Comparison of ENCODE assay signal across 11 mouse cellular contexts in the genomic region with DNA sequence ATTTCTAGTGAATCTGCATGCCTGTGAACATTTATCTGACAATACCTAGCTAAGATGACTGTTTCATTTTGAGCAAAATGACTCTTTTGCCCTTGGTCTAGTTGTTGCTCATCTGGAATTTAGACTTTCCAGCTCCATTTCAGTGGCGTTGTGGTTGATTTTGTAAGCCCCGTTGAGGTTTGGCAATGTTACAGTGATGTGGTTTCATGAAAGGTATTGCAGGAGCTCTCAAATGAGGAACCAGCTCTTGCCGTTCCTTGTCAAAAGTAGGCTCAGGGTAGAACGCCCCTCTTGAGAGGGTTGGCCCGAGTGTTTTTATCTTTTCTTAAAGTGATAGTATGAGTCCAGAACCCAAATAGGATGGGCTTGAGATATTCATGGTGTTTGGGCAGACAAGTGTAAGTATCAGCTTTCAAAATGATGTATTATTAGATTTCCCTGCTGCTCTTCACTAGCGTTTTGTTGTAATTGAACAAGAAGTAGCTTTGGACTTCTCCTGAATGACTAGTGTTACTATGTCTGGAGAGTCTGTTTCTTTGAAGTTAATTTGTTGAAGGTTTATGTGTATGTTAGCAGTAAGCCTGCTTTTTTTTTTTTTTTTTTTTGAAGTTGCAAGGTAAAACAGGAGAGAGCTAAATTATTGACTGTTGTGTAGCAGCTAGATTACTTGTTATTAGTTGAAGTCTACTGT.
DNase-seq lines count a peak whose midpoint lies in the region; ATAC-seq and TF ChIP-seq lines count a peak whose summit lies in the region.
"Had no signal": no experiment of that assay in that cellular context is flagged by ENCODE, and none has a peak within 500 bp of the region (broad histone marks: within the 10 kb centered on the region; RNA-seq: fewer than 3 reads in every experiment).

No protein-coding gene starts in this region.

- DNase-seq in gastrocnemius, adult 2 months: no peak
- DNase-seq in gastrocnemius, postnatal 14 days: no peak
- peak; percentile 96 for DNase-seq in MEL-GATA-1-ER (ENCODE audit: extremely low read depth, low read depth)
- peak; percentile 86 for DNase-seq in liver, adult 2 months (ENCODE audit: extremely low read depth, low read depth, low spot score)
- DNase-seq in right cerebral cortex, adult 2 months (ENCODE audit: low spot score in 2 of 2): no peak
- DNase-seq in right cerebral cortex, postnatal 25 days: no peak
- DNase-seq in right cerebral cortex, postnatal 36 days (ENCODE audit: low spot score in 2 of 2): no peak

- 0 out of 2 replicates have a peak, but pooled peaks cover 2% of the 10 kb centered on the region for H3K4me1 ChIP-seq in liver, adult 2 months (ENCODE audit: control insufficient read depth, insufficient read depth, low read length)
- H3K4me1 ChIP-seq: hindbrain, embryonic 12.5 days; limb, embryonic 10.5 days; neural tube, embryonic 13.5 days had no signal

- 35% methylated on average over 6 of the region's 6 CpGs for WGBS in liver, adult 2 months

- H3K27me3 ChIP-seq in liver, adult 2 months (ENCODE audit: control insufficient read depth, insufficient read depth, low read length): no peaks in the 10 kb centered on the region
- H3K27me3 ChIP-seq: hindbrain, embryonic 12.5 days; neural tube, embryonic 13.5 days had no signal

- no peaks in the 10 kb centered on the region; the same call in 1 of the 2 replicates for H3K79me2 ChIP-seq in liver, adult 2 months (ENCODE audit: control insufficient read depth, insufficient read depth, low read length)

- no peak for TF ChIP-seq POLR2A in liver, adult 2 months (IDR thresholded peaks at IDR 0.05; ENCODE audit: extremely low read depth, insufficient read depth, low read length)

- no peak for TF ChIP-seq CTCF in gastrocnemius, adult 2 months (IDR thresholded peaks at IDR 0.05)
- TF ChIP-seq CTCF in liver, adult 2 months (IDR thresholded peaks at IDR 0.05; ENCODE audit: low read depth, low read length): no peak

- no peak overlapping the region for H3K9ac ChIP-seq in liver, adult 2 months (ENCODE audit: low read depth, low read length)
- H3K9ac ChIP-seq: hindbrain, embryonic 12.5 days; neural tube, embryonic 13.5 days had no signal

- H3K27ac ChIP-seq in gastrocnemius, adult 2 months: peak overlapping the region; percentile 46; the same call in 1 of the 2 replicates
- peak overlapping the region; percentile 39; the same call in 1 of the 2 replicates for H3K27ac ChIP-seq in liver, adult 2 months (replicated peaks; ENCODE audit: insufficient read depth, low read depth, low read length)
- H3K27ac ChIP-seq: hindbrain, embryonic 12.5 days; limb, embryonic 10.5 days; neural tube, embryonic 13.5 days had no signal

- intact Hi-C loops in gastrocnemius, adult 2 months (cut with DNase I): no loop called here
- intact Hi-C loops in gastrocnemius, postnatal 14 days (cut with DNase I; ENCODE audit: low total_unique reads): no loop called here

- H3K4me3 ChIP-seq in gastrocnemius, adult 2 months: peak overlapping the region; percentile 33
- H3K4me3 ChIP-seq in liver, adult 2 months (ENCODE audit: insufficient read depth, low read depth, low read length): no peak overlapping the region
- H3K4me3 ChIP-seq: hindbrain, embryonic 12.5 days; limb, embryonic 10.5 days; neural tube, embryonic 13.5 days had no signal

- no peaks in the 10 kb centered on the region for H3K36me3 ChIP-seq in liver, adult 2 months (ENCODE audit: control insufficient read depth, insufficient read depth, low read length)
- H3K36me3 ChIP-seq: hindbrain, embryonic 12.5 days; limb, embryonic 10.5 days; neural tube, embryonic 13.5 days had no signal

- peak; percentile 100 for ATAC-seq in monocyte, adult 5-6 weeks (replicated peaks; ENCODE audit: insufficient number of reproducible peaks, low FRiP score, low TSS enrichment, poor library complexity, severe bottlenecking)

Comparison
In these comparisons a context has a peak if more than half of its experiments do, and no peak if none do; other contexts are left out.
1. DNase-seq: peak in MEL-GATA-1-ER (single experiment) and liver, adult 2 months (single experiment); none in gastrocnemius, adult 2 months (single experiment), gastrocnemius, postnatal 14 days (single experiment), right cerebral cortex, adult 2 months (0 of 2), right cerebral cortex, postnatal 25 days (single experiment) and right cerebral cortex, postnatal 36 days (0 of 2).